Mouse (Mus musculus): Measurements from ENCODE around the gene Esr1. TPM values are rescaled to one million over a fixed set of nuclear protein-coding genes. Genes with fewer than 3 reads are reported as not detected.
A peak's percentile ranks its signal among the peaks of the same experiment; 100 is the strongest.

Gene Esr1
- polyA plus RNA-seq, 2 experiments = 0.06 to 0.29 TPM

GRCm38 (mm10) chr10:4624581-4624980, 13.2 kb downstream of the Esr1 start:
- ATAC-seq (ENCODE audit: insufficient read depth) = no peak

GRCm38 (mm10) chr10:4625300-4625699, 13.9 kb downstream of the Esr1 start:
- H3K4me1 ChIP-seq (replicated peaks; ENCODE audit: control insufficient read depth in 2 of 2, insufficient read depth in 2 of 2, low read length in 1 of 2) = no peaks in the 10 kb centered on the region
- DNase-seq (ENCODE audit: low read depth in 3 of 3, low spot score in 3 of 3) (no peak), ATAC-seq (ENCODE audit: insufficient read depth) (no peak)
- no peak overlapping the region for H3K4me2 ChIP-seq (ENCODE audit: low read depth)
- no peaks in the 10 kb centered on the region for H3K36me3 ChIP-seq (replicated peaks; ENCODE audit: control insufficient read depth, insufficient read depth, low read depth)
- H3K4me3 ChIP-seq (ENCODE audit: insufficient read depth in 1 of 2, low read depth in 2 of 2, low read length in 2 of 2) = no peak overlapping the region
- 56% methylated on average over 6 of the region's 6 CpGs for WGBS (ENCODE audit: insufficient replicate concordance)
- TF ChIP-seq CTCF (IDR thresholded peaks at IDR 0.05; ENCODE audit: low read depth) (no peak), EP300 (IDR thresholded peaks at IDR 0.05; ENCODE audit: low read depth) (no peak)
- no peaks in the 10 kb centered on the region for H3K9me3 ChIP-seq (ENCODE audit: control insufficient read depth, low read length)
- H3K27ac ChIP-seq = no peak overlapping the region
- no peaks in the 10 kb centered on the region for H3K27me3 ChIP-seq (ENCODE audit: control insufficient read depth, insufficient read depth, low read length)
- no peak overlapping the region for H3K9ac ChIP-seq (replicated peaks)

More at GRCm38 (mm10) chr10:4624581-4624980, 13.2 kb downstream of the Esr1 start:
- Histone ChIP-seq H3K27ac (no peak overlapping the region), H3K4me3 (ENCODE audit: insufficient read depth in 1 of 2, low read depth in 2 of 2, low read length in 2 of 2) (no peak overlapping the region), H3K27me3 (ENCODE audit: control insufficient read depth, insufficient read depth, low read length) (no peaks in the 10 kb centered on the region), H3K4me1 (replicated peaks; ENCODE audit: control insufficient read depth in 2 of 2, insufficient read depth in 2 of 2, low read length in 1 of 2) (no peaks in the 10 kb centered on the region), H3K9me3 (ENCODE audit: control insufficient read depth, low read length) (no peaks in the 10 kb centered on the region), H3K9ac (replicated peaks) (no peak overlapping the region), H3K4me2 (ENCODE audit: low read depth) (no peak overlapping the region), H3K36me3 (replicated peaks; ENCODE audit: control insufficient read depth, insufficient read depth, low read depth) (no peaks in the 10 kb centered on the region)
- TF ChIP-seq CTCF (IDR thresholded peaks at IDR 0.05; ENCODE audit: low read depth) (no peak), EP300 (IDR thresholded peaks at IDR 0.05; ENCODE audit: low read depth) (no peak)
- DNase-seq (ENCODE audit: low read depth in 3 of 3, low spot score in 3 of 3) = no peak
- WGBS (ENCODE audit: insufficient replicate concordance) = 65% methylated on average over 4 of the region's 4 CpGs

- TF ChIP-seq EP300 (IDR thresholded peaks at IDR 0.05; ENCODE audit: low read depth) (no peak), CTCF (IDR thresholded peaks at IDR 0.05; ENCODE audit: low read depth) (peak; percentile 46)
- no peaks in the 10 kb centered on the region for H3K9me3 ChIP-seq (ENCODE audit: control insufficient read depth, low read length)
- DNase-seq (ENCODE audit: low read depth in 3 of 3, low spot score in 3 of 3) = no peak
- H3K4me3 ChIP-seq (ENCODE audit: insufficient read depth in 1 of 2, low read depth in 2 of 2, low read length in 2 of 2) = no peak overlapping the region
- H3K9ac ChIP-seq (replicated peaks) = no peak overlapping the region
- no peak overlapping the region for H3K27ac ChIP-seq
- no peaks in the 10 kb centered on the region for H3K36me3 ChIP-seq (replicated peaks; ENCODE audit: control insufficient read depth, insufficient read depth, low read depth)
- 73% methylated on average over 7 of the region's 7 CpGs for WGBS (ENCODE audit: insufficient replicate concordance)
- ATAC-seq (ENCODE audit: insufficient read depth) = no peak
- H3K4me1 ChIP-seq (replicated peaks; ENCODE audit: control insufficient read depth in 2 of 2, insufficient read depth in 2 of 2, low read length in 1 of 2) = no peaks in the 10 kb centered on the region
- no peaks in the 10 kb centered on the region for H3K27me3 ChIP-seq (ENCODE audit: control insufficient read depth, insufficient read depth, low read length)
- no peak overlapping the region for H3K4me2 ChIP-seq (ENCODE audit: low read depth)
These were observed 15.0 kb downstream of the Esr1 start for GRCm38 (mm10) chr10:4626432-4626831.

GRCm38 (mm10) chr10:4626996-4627395, 15.6 kb downstream of the Esr1 start:
- no peak for ATAC-seq (ENCODE audit: insufficient read depth)
- no peaks in the 10 kb centered on the region for H3K4me1 ChIP-seq (replicated peaks; ENCODE audit: control insufficient read depth in 2 of 2, insufficient read depth in 2 of 2, low read length in 1 of 2)
- TF ChIP-seq EP300 (IDR thresholded peaks at IDR 0.05; ENCODE audit: low read depth) (no peak), CTCF (IDR thresholded peaks at IDR 0.05; ENCODE audit: low read depth) (no peak)
- WGBS (ENCODE audit: insufficient replicate concordance) = 55% methylated on average over 8 of the region's 8 CpGs
- H3K9me3 ChIP-seq (ENCODE audit: control insufficient read depth, low read length) = no peaks in the 10 kb centered on the region
- no peak for DNase-seq (ENCODE audit: low read depth in 3 of 3, low spot score in 3 of 3)
- H3K27me3 ChIP-seq (ENCODE audit: control insufficient read depth, insufficient read depth, low read length) = no peaks in the 10 kb centered on the region
- H3K4me2 ChIP-seq (ENCODE audit: low read depth) = no peak overlapping the region
- H3K9ac ChIP-seq (replicated peaks) = no peak overlapping the region
- no peaks in the 10 kb centered on the region for H3K36me3 ChIP-seq (replicated peaks; ENCODE audit: control insufficient read depth, insufficient read depth, low read depth)
- no peak overlapping the region for H3K27ac ChIP-seq
- H3K4me3 ChIP-seq (ENCODE audit: insufficient read depth in 1 of 2, low read depth in 2 of 2, low read length in 2 of 2) = no peak overlapping the region

- Histone ChIP-seq H3K4me3 (ENCODE audit: insufficient read depth in 1 of 2, low read depth in 2 of 2, low read length in 2 of 2) (no peak overlapping the region), H3K27me3 (ENCODE audit: control insufficient read depth, insufficient read depth, low read length) (no peaks in the 10 kb centered on the region), H3K4me2 (ENCODE audit: low read depth) (no peak overlapping the region), H3K4me1 (replicated peaks; ENCODE audit: control insufficient read depth in 2 of 2, insufficient read depth in 2 of 2, low read length in 1 of 2) (no peaks in the 10 kb centered on the region), H3K27ac (no peak overlapping the region), H3K9me3 (ENCODE audit: control insufficient read depth, low read length) (no peaks in the 10 kb centered on the region), H3K9ac (replicated peaks) (no peak overlapping the region), H3K36me3 (replicated peaks; ENCODE audit: control insufficient read depth, insufficient read depth, low read depth) (no peaks in the 10 kb centered on the region)
- TF ChIP-seq EP300 (IDR thresholded peaks at IDR 0.05; ENCODE audit: low read depth) = no peak
- TF ChIP-seq CTCF (IDR thresholded peaks at IDR 0.05; ENCODE audit: low read depth) = no peak
- DNase-seq (ENCODE audit: low read depth in 3 of 3, low spot score in 3 of 3) = no peak
- WGBS (ENCODE audit: insufficient replicate concordance) = 60% methylated on average over 9 of the region's 9 CpGs
- ATAC-seq (ENCODE audit: insufficient read depth) = no peak
These were observed 16.0 kb downstream of the Esr1 start for GRCm38 (mm10) chr10:4627415-4627814.
